Mouse (Mus musculus) neural tube, embryonic 12.5 days (tissue): ENCODE measurements around the gene Lypd8. TPM values are rescaled to one million over a fixed set of nuclear protein-coding genes. Genes with fewer than 3 reads are reported as not detected.

Experiments
- ATAC-seq: fragments of 200-750 bp; cut with Nextera tagmentation; 2 replicates; pipeline ENCODE4 v1.8.0; 2017; ENCODE audit warnings: low read depth, mild to moderate bottlenecking, moderate TSS enrichment, moderate library complexity; ENCODE audit not compliant: low FRiP score
- H3K27ac ChIP-seq: fragments of 300-500 bp; sonication (generic); 2 replicates; pipeline ENCODE4 v1.5.1; 2016
- H3K27me3 ChIP-seq: fragments of 300-500 bp; sonication (generic); replicated peaks from 2 replicates; pipeline ENCODE4 v1.6.1; 2016; ENCODE audit warnings: mild to moderate bottlenecking
- H3K36me3 ChIP-seq: fragments of 300-500 bp; sonication (generic); 2 replicates; pipeline ENCODE4 v1.6.1; 2016; ENCODE audit warnings: mild to moderate bottlenecking
- H3K4me1 ChIP-seq: fragments of 300-500 bp; sonication (generic); 2 replicates; pipeline ENCODE4 v1.6.1; 2016
- H3K4me2 ChIP-seq: fragments of 300-500 bp; sonication (generic); replicated peaks from 2 replicates; pipeline ENCODE4 v1.6.1; 2016; ENCODE audit warnings: mild to moderate bottlenecking
- H3K4me3 ChIP-seq: fragments of 300-500 bp; sonication (generic); 2 replicates; pipeline ENCODE4 v1.5.1; 2016
- H3K9ac ChIP-seq: fragments of 300-500 bp; sonication (generic); 2 replicates; pipeline ENCODE4 v1.6.1; 2016; ENCODE audit warnings: mild to moderate bottlenecking
- H3K9me3 ChIP-seq: fragments of 300-500 bp; sonication (generic); 2 replicates; pipeline ENCODE4 v1.6.1; 2016; ENCODE audit warnings: mild to moderate bottlenecking
- WGBS: fragments of 180-500 bp; shearing (Covaris S2); methylation state at CpG from one replicate; pipeline ENCODE4 v1.1.7; 2016; 5-methylcytosine and 5-hydroxymethylcytosine counted together
- polyA plus RNA-seq: library from polyadenylated mRNA; unstranded; fragments of >200 nt; fragmentation: Nextera tagmentation; extraction: Ambion mirVana; gene quantifications from 2 replicates; pipeline ENCODE4 v1.2.1, GENCODE M21; 2016

Lypd8 gene
- polyA plus RNA-seq, 1 experiment from 2014 or later: not detected

DNA sequence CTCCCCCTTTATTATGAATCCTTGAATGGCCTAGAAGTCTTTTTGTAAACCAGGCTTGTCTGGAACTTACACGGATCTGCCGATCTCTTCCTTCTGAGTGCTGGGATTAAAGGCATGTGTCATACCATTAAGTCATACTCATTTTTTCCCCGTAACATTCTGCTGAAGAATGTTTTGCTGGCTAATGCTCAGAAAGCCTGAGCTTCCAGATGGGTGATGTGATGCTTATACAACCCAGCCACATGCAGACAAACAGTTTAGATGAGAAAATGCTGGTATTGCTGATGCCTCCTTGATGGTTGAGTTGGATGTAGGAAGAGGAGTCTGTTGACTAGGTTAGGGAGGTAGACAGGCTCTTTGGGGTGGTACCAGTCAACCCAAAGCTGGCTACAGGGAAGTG, 39.5 kb downstream of the Lypd8 start:
- no peaks in the 10 kb centered on the region for H3K36me3 ChIP-seq
- no peak overlapping the region for H3K4me2 ChIP-seq
- no peak for ATAC-seq
- no peaks in the 10 kb centered on the region for H3K4me1 ChIP-seq
- no peak overlapping the region for H3K9ac ChIP-seq
- no peaks in the 10 kb centered on the region for H3K9me3 ChIP-seq
- no peak overlapping the region for H3K27ac ChIP-seq
- no peaks in the 10 kb centered on the region for H3K27me3 ChIP-seq
- no peak overlapping the region for H3K4me3 ChIP-seq
- WGBS: 89% methylated on average over 3 of the region's 3 CpGs

DNA sequence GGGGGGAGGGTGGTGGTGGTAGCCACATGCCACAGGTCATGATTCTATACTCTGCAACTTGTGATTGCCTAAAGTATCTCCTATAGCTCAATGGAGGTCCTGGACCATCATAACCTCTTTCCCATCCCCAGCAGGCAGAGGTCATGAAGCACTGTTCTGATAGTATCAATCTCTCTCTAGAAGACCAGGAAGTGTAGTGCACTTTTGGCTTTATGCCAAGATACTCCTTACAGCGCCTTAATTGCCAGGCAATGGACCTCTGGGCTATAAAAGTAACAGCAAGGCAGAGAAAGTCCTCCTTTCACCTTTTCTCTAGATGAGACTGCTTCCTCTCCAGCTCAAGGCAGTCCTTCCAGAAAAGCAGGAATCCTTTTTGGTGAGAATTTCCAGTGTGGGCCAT, 42.0 kb downstream of the Lypd8 start, which contains the start of gene 1810065E05Rik:
Gene 1810065E05Rik (plus strand): TSS at position 297 of the 400 bp plus-strand sequence.
- H3K9ac ChIP-seq: no peak within 1 kb of the TSS
- no peaks in the 10 kb centered on the region for H3K4me1 ChIP-seq
- H3K36me3 ChIP-seq: no peaks in the 10 kb centered on the region
- H3K4me3 ChIP-seq: no peak within 1 kb of the TSS
- H3K4me2 ChIP-seq: no peak within 1 kb of the TSS
- H3K9me3 ChIP-seq: no peaks in the 10 kb centered on the region
- H3K27ac ChIP-seq: no peak within 1 kb of the TSS
- no peaks in the 10 kb centered on the region for H3K27me3 ChIP-seq
- no peak for ATAC-seq
- 61% methylated on average over 1 of the region's 1 CpGs for WGBS

GRCm38 (mm10) chr11:58432259-58432658, 53.4 kb downstream of the Lypd8 start, which contains the start of gene Gm12253:
Gene Gm12253, plus strand, starts transcription at chr11:58432559.
- no peaks in the 10 kb centered on the region for H3K27me3 ChIP-seq
- no peak within 1 kb of the TSS for H3K9ac ChIP-seq
- ATAC-seq: no peak
- WGBS: 89% methylated on average over 3 of the region's 3 CpGs
- no peak within 1 kb of the TSS for H3K4me3 ChIP-seq
- H3K4me1 ChIP-seq: no peaks in the 10 kb centered on the region
- H3K36me3 ChIP-seq: no peaks in the 10 kb centered on the region
- H3K9me3 ChIP-seq: no peaks in the 10 kb centered on the region
- no peak within 1 kb of the TSS for H3K27ac ChIP-seq
- no peak within 1 kb of the TSS for H3K4me2 ChIP-seq

DNA sequence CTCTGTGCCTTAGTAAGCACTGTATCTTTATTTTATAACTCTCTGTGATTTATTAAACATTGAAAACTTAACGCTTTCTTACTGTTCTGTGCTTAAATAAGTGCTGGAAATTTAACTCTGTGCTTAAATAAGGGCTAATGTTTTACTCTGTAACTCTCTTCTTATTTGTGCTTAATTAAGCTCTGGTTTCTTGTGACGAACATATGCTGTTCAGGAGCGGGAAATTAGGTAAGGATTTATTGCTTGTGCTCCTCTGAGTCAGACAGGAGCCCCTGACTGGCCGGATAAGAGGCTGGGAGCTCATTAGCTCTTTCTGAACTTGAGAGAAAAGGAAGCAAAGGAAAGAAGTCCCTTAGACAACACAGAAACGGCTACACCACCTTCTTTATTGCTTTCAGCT, 59.0 kb downstream of the Lypd8 start:
- H3K27ac ChIP-seq: no peak overlapping the region
- H3K4me1 ChIP-seq: no peaks in the 10 kb centered on the region
- no peaks in the 10 kb centered on the region for H3K36me3 ChIP-seq
- no peak for ATAC-seq
- no peak overlapping the region for H3K4me3 ChIP-seq
- 36% methylated on average over 5 of the region's 5 CpGs for WGBS
- no peak overlapping the region for H3K9ac ChIP-seq
- H3K9me3 ChIP-seq: no peaks in the 10 kb centered on the region
- no peaks in the 10 kb centered on the region for H3K27me3 ChIP-seq
- no peak overlapping the region for H3K4me2 ChIP-seq

Other genes starting within 250 kb of the Lypd8 start
- gene Gemin5, start 210.5 kb upstream of the Lypd8 start, polyA plus RNA-seq: 19.1 and 22.3 TPM in 2 replicates
- gene Mrpl22, start 207.4 kb upstream of the Lypd8 start, polyA plus RNA-seq: 111 and 115 TPM in 2 replicates
- gene Igtp, start 179.5 kb upstream of the Lypd8 start, polyA plus RNA-seq: 2.0 TPM in 2 replicates
- 0.50 and 0.85 TPM in 2 replicates for gene Irgm2, start 179.4 kb upstream of the Lypd8 start, polyA plus RNA-seq
- 0.15 TPM in 1 of 2 replicates, not detected in the other for gene 4930438A08Rik, start 104.2 kb upstream of the Lypd8 start, polyA plus RNA-seq
- 27.4 and 30.8 TPM in 2 replicates for gene Zfp692, start 72.0 kb upstream of the Lypd8 start, polyA plus RNA-seq
- 32.0 and 32.2 TPM in 2 replicates for gene Zfp672, start 48.7 kb upstream of the Lypd8 start, polyA plus RNA-seq
- gene Sh3bp5l, start 48.3 kb upstream of the Lypd8 start, polyA plus RNA-seq: 51.5 and 52.8 TPM in 2 replicates
- gene 1810065E05Rik, start 42.1 kb downstream of the Lypd8 start, polyA plus RNA-seq: not detected in 2 replicates
- gene Gm12253, start 53.5 kb downstream of the Lypd8 start, polyA plus RNA-seq: not detected in 2 replicates
- gene Lypd9, start 73.9 kb downstream of the Lypd8 start, polyA plus RNA-seq: not detected in 2 replicates
- not detected in 2 replicates for gene Olfr30, start 83.2 kb downstream of the Lypd8 start, polyA plus RNA-seq
- not detected in 2 replicates for gene Olfr332, start 113.5 kb downstream of the Lypd8 start, polyA plus RNA-seq
- gene Olfr331, start 123.5 kb downstream of the Lypd8 start, polyA plus RNA-seq: not detected in 2 replicates
- not detected in 2 replicates for gene Olfr330, start 155.8 kb downstream of the Lypd8 start, polyA plus RNA-seq
- gene Olfr329-ps, start 167.4 kb downstream of the Lypd8 start, polyA plus RNA-seq: not detected in 2 replicates
- gene Olfr328, start 176.6 kb downstream of the Lypd8 start, polyA plus RNA-seq: 0.09 TPM in 1 of 2 replicates, not detected in the other
- gene Olfr224, start 191.5 kb downstream of the Lypd8 start, polyA plus RNA-seq: not detected in 2 replicates
- gene Olfr325, start 198.7 kb downstream of the Lypd8 start, polyA plus RNA-seq: not detected in 2 replicates
- not detected in 2 replicates for gene Olfr324, start 216.1 kb downstream of the Lypd8 start, polyA plus RNA-seq
- not detected in 2 replicates for gene 2210407C18Rik, start 237.0 kb downstream of the Lypd8 start, polyA plus RNA-seq